Mouse (Mus musculus): Measurements from ENCODE around the gene Dnttip1.

- TF ChIP-seq POLR2A (IDR thresholded peaks at IDR 0.05; ENCODE audit: insufficient read depth, low read depth, low read length) (no peak), EP300 (IDR thresholded peaks at IDR 0.05; ENCODE audit: insufficient read depth, low read depth, low read length) (no peak)
These were observed 59.5 kb downstream of the Dnttip1 start for GRCm38 (mm10) chr2:164805332-164805718.

Measured in heart, adult 2 months (tissue).